Mouse (Mus musculus) embryonic facial prominence, embryonic 13.5 days (tissue): ENCODE measurements at regions not wholly inside any gene's neighbourhood (a gene's known extent, or its start where the extent isn't known, plus 50 kb on each side); places are given as distances from the start of the nearest gene placed in this dataset.

Experiments
- ATAC-seq: fragments of 200-750 bp; cut with Nextera tagmentation; 2 replicates; pipeline ENCODE4 v1.8.0; 2017; ENCODE audit warnings: low read depth; ENCODE audit not compliant: insufficient number of reproducible peaks, insufficient read depth, low FRiP score, low TSS enrichment
- H3K27ac ChIP-seq: fragments of 300-500 bp; sonication (generic); 2 replicates; pipeline ENCODE4 v1.5.1; 2015; ENCODE audit warnings: moderate library complexity, mild to moderate bottlenecking, inconsistent platforms
- H3K27me3 ChIP-seq: fragments of 300-500 bp; sonication (generic); 2 replicates; pipeline ENCODE4 v1.6.1; 2015; ENCODE audit warnings: mild to moderate bottlenecking, inconsistent platforms
- H3K36me3 ChIP-seq: fragments of 300-500 bp; sonication (generic); 2 replicates; pipeline ENCODE4 v1.6.1; 2015; ENCODE audit warnings: mild to moderate bottlenecking, inconsistent platforms
- H3K4me1 ChIP-seq: fragments of 300-500 bp; sonication (generic); 2 replicates; pipeline ENCODE4 v1.6.1; 2015; ENCODE audit warnings: inconsistent platforms
- H3K4me2 ChIP-seq: fragments of 300-500 bp; sonication (generic); 2 replicates; pipeline ENCODE4 v1.6.1; 2015; ENCODE audit warnings: moderate library complexity, mild to moderate bottlenecking, inconsistent platforms
- H3K4me3 ChIP-seq: fragments of 300-500 bp; sonication (generic); 2 replicates; pipeline ENCODE4 v1.5.1; 2015; ENCODE audit warnings: mild to moderate bottlenecking, inconsistent platforms
- H3K9ac ChIP-seq: fragments of 300-500 bp; sonication (generic); 2 replicates; pipeline ENCODE4 v1.6.1; 2015; ENCODE audit warnings: mild to moderate bottlenecking, inconsistent platforms
- H3K9me3 ChIP-seq: fragments of 300-500 bp; sonication (generic); 2 replicates; pipeline ENCODE4 v1.6.1; 2016; ENCODE audit warnings: inconsistent platforms
- WGBS: fragments of 180-500 bp; shearing (Covaris S2); methylation state at CpG from one replicate; pipeline ENCODE4 v1.1.7; 2015; ENCODE audit warnings: mixed read lengths; 5-methylcytosine and 5-hydroxymethylcytosine counted together

- Histone ChIP-seq H3K9ac (no peak overlapping the region), H3K4me2 (no peak overlapping the region), H3K9me3 (no peaks in the 10 kb centered on the region), H3K4me3 (no peak overlapping the region), H3K27me3 (no peaks in the 10 kb centered on the region), H3K4me1 (no peaks in the 10 kb centered on the region), H3K36me3 (no peaks in the 10 kb centered on the region), H3K27ac (no peak overlapping the region)
- no peak for ATAC-seq
- 88% methylated on average over 5 of the region's 5 CpGs for WGBS
These were observed 1066.1 kb downstream of the Gsdmc2 start for GRCm38 (mm10) chr15:62778899-62779298.

- 85% methylated on average over 2 of the region's 2 CpGs for WGBS
- no peaks in the 10 kb centered on the region for H3K9me3 ChIP-seq
- no peak for ATAC-seq
- no peak overlapping the region for H3K27ac ChIP-seq
- H3K36me3 ChIP-seq, result no peaks in the 10 kb centered on the region
- no peak overlapping the region for H3K4me2 ChIP-seq
- no peaks in the 10 kb centered on the region for H3K27me3 ChIP-seq
- H3K9ac ChIP-seq, result no peak overlapping the region
- H3K4me3 ChIP-seq, result no peak overlapping the region
- no peaks in the 10 kb centered on the region for H3K4me1 ChIP-seq
These were observed 1092.3 kb downstream of the Gsdmc2 start for GRCm38 (mm10) chr15:62752686-62753085.

- no peaks in the 10 kb centered on the region for H3K27me3 ChIP-seq
- 73% methylated on average over 3 of the region's 3 CpGs for WGBS
- no peak overlapping the region for H3K9ac ChIP-seq
- no peak overlapping the region for H3K27ac ChIP-seq
- no peaks in the 10 kb centered on the region for H3K9me3 ChIP-seq
- H3K36me3 ChIP-seq, result no peaks in the 10 kb centered on the region
- H3K4me2 ChIP-seq, result no peak overlapping the region
- H3K4me1 ChIP-seq, result no peaks in the 10 kb centered on the region
- no peak for ATAC-seq
- H3K4me3 ChIP-seq, result no peak overlapping the region
These were observed 1101.1 kb downstream of the Gsdmc2 start for GRCm38 (mm10) chr15:62743879-62744278.

GRCm38 (mm10) chr15:62740746-62741145, 1104.2 kb downstream of the Gsdmc2 start:
- H3K36me3 ChIP-seq, result no peaks in the 10 kb centered on the region
- ATAC-seq, result no peak
- 70% methylated on average over 2 of the region's 2 CpGs for WGBS

GRCm38 (mm10) chr15:62735334-62735733, 1109.6 kb downstream of the Gsdmc2 start:
- H3K9ac ChIP-seq, result no peak overlapping the region
- no peaks in the 10 kb centered on the region for H3K36me3 ChIP-seq
- no peak overlapping the region for H3K4me3 ChIP-seq
- WGBS, result 81% methylated on average over 1 of the region's 1 CpGs
- no peaks in the 10 kb centered on the region for H3K9me3 ChIP-seq
- H3K4me1 ChIP-seq, result 0 out of 2 replicates have a peak, but pooled peaks cover 2% of the 10 kb centered on the region
- ATAC-seq, result no peak
- no peak overlapping the region for H3K4me2 ChIP-seq
- H3K27me3 ChIP-seq, result no peaks in the 10 kb centered on the region
- no peak overlapping the region for H3K27ac ChIP-seq

More at GRCm38 (mm10) chr15:62740746-62741145, 1104.2 kb downstream of the Gsdmc2 start:
- H3K9ac ChIP-seq, result no peak overlapping the region
- no peak overlapping the region for H3K27ac ChIP-seq
- H3K4me2 ChIP-seq, result no peak overlapping the region
- H3K27me3 ChIP-seq, result no peaks in the 10 kb centered on the region
- no peaks in the 10 kb centered on the region for H3K4me1 ChIP-seq
- no peak overlapping the region for H3K4me3 ChIP-seq
- H3K9me3 ChIP-seq, result no peaks in the 10 kb centered on the region

- Histone ChIP-seq H3K9ac (no peak overlapping the region), H3K27ac (no peak overlapping the region), H3K4me2 (no peak overlapping the region), H3K36me3 (no peaks in the 10 kb centered on the region), H3K9me3 (no peaks in the 10 kb centered on the region), H3K4me1 (0 out of 2 replicates have a peak, but pooled peaks cover 2% of the 10 kb centered on the region), H3K27me3 (no peaks in the 10 kb centered on the region), H3K4me3 (no peak overlapping the region)
- 71% methylated on average over 3 of the region's 3 CpGs for WGBS
- ATAC-seq, result no peak
These were observed 1110.1 kb downstream of the Gsdmc2 start for GRCm38 (mm10) chr15:62734900-62735299.

- no peak overlapping the region for H3K4me2 ChIP-seq
- no peaks in the 10 kb centered on the region for H3K9me3 ChIP-seq
- WGBS, result 82% methylated on average over 3 of the region's 3 CpGs
- H3K36me3 ChIP-seq, result no peaks in the 10 kb centered on the region
- ATAC-seq, result no peak
- no peak overlapping the region for H3K9ac ChIP-seq
- H3K27ac ChIP-seq, result no peak overlapping the region
- H3K4me3 ChIP-seq, result no peak overlapping the region
- H3K4me1 ChIP-seq, result 0 out of 2 replicates have a peak, but pooled peaks cover under 1% of the 10 kb centered on the region
- no peaks in the 10 kb centered on the region for H3K27me3 ChIP-seq
These were observed 1114.5 kb downstream of the Gsdmc2 start for GRCm38 (mm10) chr15:62730524-62730923.

- H3K4me2 ChIP-seq, result no peak overlapping the region
- H3K36me3 ChIP-seq, result no peaks in the 10 kb centered on the region
- no peaks in the 10 kb centered on the region for H3K4me1 ChIP-seq
- no peak overlapping the region for H3K27ac ChIP-seq
- H3K4me3 ChIP-seq, result no peak overlapping the region
- no peaks in the 10 kb centered on the region for H3K9me3 ChIP-seq
- no peaks in the 10 kb centered on the region for H3K27me3 ChIP-seq
- H3K9ac ChIP-seq, result no peak overlapping the region
- 53% methylated on average over 3 of the region's 3 CpGs for WGBS
- no peak for ATAC-seq
These were observed 1130.7 kb downstream of the Gsdmc2 start for GRCm38 (mm10) chr15:62714265-62714664.

GRCm38 (mm10) chr15:62712543-62713131, 1132.3 kb downstream of the Gsdmc2 start:
- H3K4me2 ChIP-seq, result no peak overlapping the region
- H3K9me3 ChIP-seq, result no peaks in the 10 kb centered on the region
- WGBS, result 87% methylated on average over 9 of the region's 9 CpGs
- no peak overlapping the region for H3K27ac ChIP-seq
- H3K4me3 ChIP-seq, result no peak overlapping the region
- no peaks in the 10 kb centered on the region for H3K36me3 ChIP-seq
- ATAC-seq, result no peak
- H3K9ac ChIP-seq, result no peak overlapping the region
- no peaks in the 10 kb centered on the region for H3K27me3 ChIP-seq
- no peaks in the 10 kb centered on the region for H3K4me1 ChIP-seq

GRCm38 (mm10) chr15:62712060-62712542, 1132.9 kb downstream of the Gsdmc2 start:
- WGBS, result 65% methylated on average over 3 of the region's 3 CpGs
- Histone ChIP-seq H3K4me1 (no peaks in the 10 kb centered on the region), H3K27me3 (no peaks in the 10 kb centered on the region), H3K9me3 (no peaks in the 10 kb centered on the region), H3K9ac (no peak overlapping the region), H3K4me3 (no peak overlapping the region), H3K36me3 (no peaks in the 10 kb centered on the region), H3K4me2 (no peak overlapping the region), H3K27ac (no peak overlapping the region)
- no peak for ATAC-seq

- no peaks in the 10 kb centered on the region for H3K36me3 ChIP-seq
- H3K4me1 ChIP-seq, result no peaks in the 10 kb centered on the region
- no peak overlapping the region for H3K4me2 ChIP-seq
- H3K27me3 ChIP-seq, result no peaks in the 10 kb centered on the region
- 81% methylated on average over 2 of the region's 2 CpGs for WGBS
- ATAC-seq, result no peak
- no peak overlapping the region for H3K9ac ChIP-seq
- H3K27ac ChIP-seq, result no peak overlapping the region
- H3K9me3 ChIP-seq, result no peaks in the 10 kb centered on the region
- no peak overlapping the region for H3K4me3 ChIP-seq
These were observed 1135.4 kb downstream of the Gsdmc2 start for GRCm38 (mm10) chr15:62709546-62709945.

GRCm38 (mm10) chr15:62698559-62698958, 1146.4 kb downstream of the Gsdmc2 start:
- no peak overlapping the region for H3K27ac ChIP-seq
- H3K4me3 ChIP-seq, result no peak overlapping the region
- no peaks in the 10 kb centered on the region for H3K27me3 ChIP-seq
- H3K36me3 ChIP-seq, result no peaks in the 10 kb centered on the region
- ATAC-seq, result no peak
- no peak overlapping the region for H3K4me2 ChIP-seq
- 68% methylated on average over 1 of the region's 1 CpGs for WGBS
- no peaks in the 10 kb centered on the region for H3K9me3 ChIP-seq
- H3K4me1 ChIP-seq, result no peaks in the 10 kb centered on the region
- no peak overlapping the region for H3K9ac ChIP-seq
